ENCODE assay signal across 9 mouse cellular contexts in genomic region chr16:38399076-38399475, GRCm38 (mm10). TPM values are rescaled to one million over a fixed set of nuclear protein-coding genes. Genes with fewer than 3 reads are reported as not detected.
DNase-seq lines count a peak whose midpoint lies in the region; ATAC-seq and TF ChIP-seq lines count a peak whose summit lies in the region.
"Had no signal": no experiment of that assay in that cellular context is flagged by ENCODE, and none has a peak within 500 bp of the region (broad histone marks: within the 10 kb centered on the region; RNA-seq: fewer than 3 reads in every experiment).

No protein-coding gene starts in this region.

- peak overlapping the region; percentile 21; the same call in 1 of the 2 replicates for H3K27ac ChIP-seq in lung, embryonic 14.5 days (ENCODE audit: low read depth)
- H3K27ac ChIP-seq in forebrain, embryonic 13.5 days = peak overlapping the region; percentile 60
- H3K27ac ChIP-seq in liver, embryonic 13.5 days = peak overlapping the region; percentile 71
- peak overlapping the region; percentile 15; the same call in 1 of the 2 replicates for H3K27ac ChIP-seq in small intestine, adult 2 months (ENCODE audit: insufficient read depth, low read depth, low read length)

- H3K4me1 ChIP-seq in lung, embryonic 14.5 days (ENCODE audit: insufficient read depth) = peaks cover 9% of the 10 kb centered on the region; the same call in 1 of the 2 replicates
- H3K4me1 ChIP-seq in lung, adult 2 months (ENCODE audit: control insufficient read depth, insufficient read depth, low read length) = peaks cover 10% of the 10 kb centered on the region
- H3K4me1 ChIP-seq in forebrain, embryonic 13.5 days = peaks cover 14% of the 10 kb centered on the region
- H3K4me1 ChIP-seq in liver, embryonic 13.5 days (replicated peaks) = peaks cover 55% of the 10 kb centered on the region
- H3K4me1 ChIP-seq in small intestine, adult 2 months (ENCODE audit: control insufficient read depth, insufficient read depth, insufficient read length, low read length) = peaks cover 2% of the 10 kb centered on the region; the same call in 1 of the 2 replicates

- no peak for TF ChIP-seq POLR2A in lung, adult 2 months (IDR thresholded peaks at IDR 0.05; ENCODE audit: borderline replicate concordance, extremely low read depth, low read depth, low read length)
- TF ChIP-seq POLR2A in small intestine, adult 2 months (IDR thresholded peaks at IDR 0.05; ENCODE audit: low read depth, low read length) = no peak

- H3K4me3 ChIP-seq in lung, embryonic 14.5 days (ENCODE audit: low read depth, low read length) = no peak overlapping the region
- no peak overlapping the region for H3K4me3 ChIP-seq in lung, adult 2 months (replicated peaks; ENCODE audit: extremely low read depth, low read depth, low read length)
- no peak overlapping the region for H3K4me3 ChIP-seq in forebrain, embryonic 13.5 days
- H3K4me3 ChIP-seq in liver, embryonic 13.5 days (replicated peaks) = no peak overlapping the region
- H3K4me3 ChIP-seq in small intestine, adult 2 months (ENCODE audit: low read depth, low read length) = no peak overlapping the region

- DNase-seq in lung, embryonic 14.5 days = no peak
- no peak for DNase-seq in lung, adult 2 months
- DNase-seq in liver, embryonic 13.5 days = no peak
- DNase-seq in testis, postnatal 14 days (ENCODE audit: low spot score) = no peak
- no peak for DNase-seq in gastrocnemius, adult 8-10 months (ENCODE audit: low spot score in 2 of 2)
- no peak for DNase-seq in gastrocnemius, postnatal 25 days

- no peaks in the 10 kb centered on the region for H3K9me3 ChIP-seq in lung, embryonic 14.5 days (ENCODE audit: low read depth, low read length)
- H3K9me3 ChIP-seq in forebrain, embryonic 13.5 days (replicated peaks) = no peaks in the 10 kb centered on the region
- H3K9me3 ChIP-seq in liver, embryonic 13.5 days (replicated peaks) = no peaks in the 10 kb centered on the region

- 70% methylated on average over 3 of the region's 3 CpGs for WGBS in lung, embryonic 14.5 days
- WGBS in lung, adult 2 months = 60% methylated on average over 3 of the region's 3 CpGs
- WGBS in forebrain, embryonic 13.5 days = 75% methylated on average over 3 of the region's 3 CpGs
- 28% methylated on average over 3 of the region's 3 CpGs for WGBS in liver, embryonic 13.5 days (ENCODE audit: insufficient replicate concordance)
- WGBS in small intestine, adult 2 months = 77% methylated on average over 3 of the region's 3 CpGs

- TF ChIP-seq CTCF in lung, embryonic 14.5 days (IDR thresholded peaks at IDR 0.05; ENCODE audit: low read depth) = no peak
- no peak for TF ChIP-seq CTCF in lung, adult 2 months (IDR thresholded peaks at IDR 0.05; ENCODE audit: insufficient read depth, low read length)
- no peak for TF ChIP-seq CTCF in small intestine, adult 2 months (IDR thresholded peaks at IDR 0.05; ENCODE audit: extremely low read depth, insufficient read length, insufficient replicate concordance, low read depth, low read length)

- H3K36me3 ChIP-seq in lung, embryonic 14.5 days (ENCODE audit: insufficient read depth) = no peaks in the 10 kb centered on the region
- H3K36me3 ChIP-seq in forebrain, embryonic 13.5 days (ENCODE audit: poor library complexity, severe bottlenecking) = no peaks in the 10 kb centered on the region
- H3K36me3 ChIP-seq in liver, embryonic 13.5 days = no peaks in the 10 kb centered on the region
- no peaks in the 10 kb centered on the region for H3K36me3 ChIP-seq in small intestine, adult 2 months (ENCODE audit: control insufficient read depth, insufficient read depth, low read length)

- H3K4me2 ChIP-seq in lung, embryonic 14.5 days = no peak overlapping the region; the same call in 1 of the 2 replicates
- peak overlapping the region; percentile 57 for H3K4me2 ChIP-seq in forebrain, embryonic 13.5 days
- peak overlapping the region; percentile 51; the same call in 1 of the 2 replicates for H3K4me2 ChIP-seq in liver, embryonic 13.5 days

- no peaks in the 10 kb centered on the region for H3K27me3 ChIP-seq in lung, embryonic 14.5 days (ENCODE audit: insufficient read depth, low read length)
- no peaks in the 10 kb centered on the region for H3K27me3 ChIP-seq in forebrain, embryonic 13.5 days
- H3K27me3 ChIP-seq in liver, embryonic 13.5 days = no peaks in the 10 kb centered on the region
- no peaks in the 10 kb centered on the region for H3K27me3 ChIP-seq in small intestine, adult 2 months (ENCODE audit: control insufficient read depth, insufficient read depth, low read length)

- no peak overlapping the region for H3K9ac ChIP-seq in lung, embryonic 14.5 days
- 0 out of 2 replicates have a peak overlapping the region, but pooled peaks have one; percentile 49 for H3K9ac ChIP-seq in forebrain, embryonic 13.5 days
- H3K9ac ChIP-seq in liver, embryonic 13.5 days = peak overlapping the region; percentile 41; the same call in 1 of the 2 replicates

- peak; percentile 9; the same call in 1 of the 2 replicates for ATAC-seq in lung, embryonic 14.5 days (ENCODE audit: insufficient read depth)
- ATAC-seq in forebrain, embryonic 13.5 days = no peak
- ATAC-seq in liver, embryonic 13.5 days (ENCODE audit: low read depth) = peak; percentile 35; the same call in 1 of the 2 replicates

RNA-seq across cellular contexts. Expression of gene Pla1a, which starts 33.9 kb away (rescaled TPM):
- polyA plus RNA-seq in lung, embryonic 14.5 days (2014; fragmentation: Nextera tagmentation; extraction: Ambion mirVana) = 0.14 TPM in 1 of 2 replicates, not detected in the other
- polyA plus RNA-seq in lung, adult 2 months (2012; rRNA removed) = 1.6 and 2.0 TPM in 2 replicates
- polyA plus RNA-seq in forebrain, embryonic 13.5 days (2015; fragmentation: Nextera tagmentation; extraction: Ambion mirVana) = 0.25 and 0.45 TPM in 2 replicates
- polyA plus RNA-seq in liver, embryonic 13.5 days (2015; fragmentation: Nextera tagmentation; extraction: Ambion mirVana) = 8.4 and 9.2 TPM in 2 replicates
- 0.67 and 0.86 TPM in 2 replicates for polyA plus RNA-seq in small intestine, adult 2 months (2012; rRNA removed)
- total RNA-seq in gastrocnemius, adult 8-10 months (2022) = 1 to 10 TPM; 2.5 to 4.7 (median 3.6) TPM
- 1 to 10 TPM; 3.0 to 3.6 TPM for total RNA-seq in gastrocnemius, postnatal 25 days (2021)

RNA-seq across cellular contexts. Expression of gene Popdc2, which starts 37.1 kb away (rescaled TPM):
- 1.0 and 5.2 TPM in 2 replicates for polyA plus RNA-seq in lung, embryonic 14.5 days (2014; fragmentation: Nextera tagmentation; extraction: Ambion mirVana)
- 20.4 and 30.9 TPM in 2 replicates for polyA plus RNA-seq in lung, adult 2 months (2012; rRNA removed)
- 0.23 and 0.29 TPM in 2 replicates for polyA plus RNA-seq in forebrain, embryonic 13.5 days (2015; fragmentation: Nextera tagmentation; extraction: Ambion mirVana)
- polyA plus RNA-seq in liver, embryonic 13.5 days (2015; fragmentation: Nextera tagmentation; extraction: Ambion mirVana) = 22.3 and 24.2 TPM in 2 replicates
- polyA plus RNA-seq in small intestine, adult 2 months (2012; rRNA removed) = 6.5 and 7.7 TPM in 2 replicates
- 10 to 100 TPM; 55.3 to 81.4 (median 68.5) TPM for total RNA-seq in gastrocnemius, adult 8-10 months (2022)
- 10 to 100 TPM; 50.3 to 67.8 TPM for total RNA-seq in gastrocnemius, postnatal 25 days (2021)

RNA-seq across cellular contexts. Expression of gene Gm21987, which starts 52.2 kb away (rescaled TPM):
- polyA plus RNA-seq in lung, embryonic 14.5 days (2014; fragmentation: Nextera tagmentation; extraction: Ambion mirVana) = not detected in 2 replicates
- not detected in 2 replicates for polyA plus RNA-seq in lung, adult 2 months (2012; rRNA removed)
- polyA plus RNA-seq in forebrain, embryonic 13.5 days (2015; fragmentation: Nextera tagmentation; extraction: Ambion mirVana) = not detected in 2 replicates
- not detected in 2 replicates for polyA plus RNA-seq in liver, embryonic 13.5 days (2015; fragmentation: Nextera tagmentation; extraction: Ambion mirVana)
- not detected in 2 replicates for polyA plus RNA-seq in small intestine, adult 2 months (2012; rRNA removed)
- total RNA-seq in gastrocnemius, adult 8-10 months (2022) = not detected
- total RNA-seq in gastrocnemius, postnatal 25 days (2021) = not detected
- total RNA-seq: layer of hippocampus, postnatal 36 days had no signal

RNA-seq across cellular contexts. Expression of gene Cox17, which starts 52.3 kb away (rescaled TPM):
- 126 and 149 TPM in 2 replicates for polyA plus RNA-seq in lung, embryonic 14.5 days (2014; fragmentation: Nextera tagmentation; extraction: Ambion mirVana)
- polyA plus RNA-seq in lung, adult 2 months (2012; rRNA removed) = 63.2 and 64.6 TPM in 2 replicates
- polyA plus RNA-seq in forebrain, embryonic 13.5 days (2015; fragmentation: Nextera tagmentation; extraction: Ambion mirVana) = 129 and 147 TPM in 2 replicates
- 331 and 350 TPM in 2 replicates for polyA plus RNA-seq in liver, embryonic 13.5 days (2015; fragmentation: Nextera tagmentation; extraction: Ambion mirVana)
- 31.6 and 76.2 TPM in 2 replicates for polyA plus RNA-seq in small intestine, adult 2 months (2012; rRNA removed)
- 100 to 1,000 TPM; 115 to 194 (median 149) TPM for total RNA-seq in gastrocnemius, adult 8-10 months (2022)
- 100 to 1,000 TPM; 143 to 154 TPM for total RNA-seq in gastrocnemius, postnatal 25 days (2021)

RNA-seq across cellular contexts. Expression of gene Adprh, which starts 53.4 kb away (rescaled TPM):
- 82.9 and 91.4 TPM in 2 replicates for polyA plus RNA-seq in lung, embryonic 14.5 days (2014; fragmentation: Nextera tagmentation; extraction: Ambion mirVana)
- polyA plus RNA-seq in lung, adult 2 months (2012; rRNA removed) = 27.0 and 29.4 TPM in 2 replicates
- polyA plus RNA-seq in forebrain, embryonic 13.5 days (2015; fragmentation: Nextera tagmentation; extraction: Ambion mirVana) = 145 and 153 TPM in 2 replicates
- polyA plus RNA-seq in liver, embryonic 13.5 days (2015; fragmentation: Nextera tagmentation; extraction: Ambion mirVana) = 38.1 and 41.2 TPM in 2 replicates
- 11.8 and 20.2 TPM in 2 replicates for polyA plus RNA-seq in small intestine, adult 2 months (2012; rRNA removed)
- total RNA-seq in gastrocnemius, adult 8-10 months (2022) = 10 to 100 TPM; 17.3 to 17.5 (median 17.4) TPM
- 10 to 100 TPM; 16.9 to 19.6 TPM for total RNA-seq in gastrocnemius, postnatal 25 days (2021)

Comparison
In these comparisons a context has a peak if more than half of its experiments do, and no peak if none do; other contexts are left out.
1. H3K27ac ChIP-seq: peak in every context shown above with its lines; median percentile 71 in liver, embryonic 13.5 days; 60 in forebrain, embryonic 13.5 days; 21 in lung, embryonic 14.5 days; 15 in small intestine, adult 2 months.